Mouse (Mus musculus) common myeloid progenitor, adult 5-6 weeks (primary cell): ENCODE results near the gene Rrn3. TPM values are rescaled to one million over a fixed set of nuclear protein-coding genes. Genes with fewer than 3 reads are reported as not detected.
"Not testable (repeated sequence)": the region's sequence is repeated elsewhere in the genome, so short reads cannot be mapped to it uniquely, and the experiment has no call there.

Experiments used
- ATAC-seq: replicated peaks from 2 replicates; pipeline ENCODE4 v1.8.0; 2016; ENCODE audit warnings: low read depth, mild to moderate bottlenecking, moderate TSS enrichment, inconsistent platforms; ENCODE audit not compliant: poor library complexity, severe bottlenecking
- total RNA-seq: library from RNA; stranded (forward); fragments of 200-1000, 187-1606 nt; gene quantifications from 2 replicates; pipeline ENCODE4 v1.2.3, GENCODE M21; 2017

The Rrn3 gene
- 52.6 and 58.4 TPM in 2 replicates for total RNA-seq

DNA sequence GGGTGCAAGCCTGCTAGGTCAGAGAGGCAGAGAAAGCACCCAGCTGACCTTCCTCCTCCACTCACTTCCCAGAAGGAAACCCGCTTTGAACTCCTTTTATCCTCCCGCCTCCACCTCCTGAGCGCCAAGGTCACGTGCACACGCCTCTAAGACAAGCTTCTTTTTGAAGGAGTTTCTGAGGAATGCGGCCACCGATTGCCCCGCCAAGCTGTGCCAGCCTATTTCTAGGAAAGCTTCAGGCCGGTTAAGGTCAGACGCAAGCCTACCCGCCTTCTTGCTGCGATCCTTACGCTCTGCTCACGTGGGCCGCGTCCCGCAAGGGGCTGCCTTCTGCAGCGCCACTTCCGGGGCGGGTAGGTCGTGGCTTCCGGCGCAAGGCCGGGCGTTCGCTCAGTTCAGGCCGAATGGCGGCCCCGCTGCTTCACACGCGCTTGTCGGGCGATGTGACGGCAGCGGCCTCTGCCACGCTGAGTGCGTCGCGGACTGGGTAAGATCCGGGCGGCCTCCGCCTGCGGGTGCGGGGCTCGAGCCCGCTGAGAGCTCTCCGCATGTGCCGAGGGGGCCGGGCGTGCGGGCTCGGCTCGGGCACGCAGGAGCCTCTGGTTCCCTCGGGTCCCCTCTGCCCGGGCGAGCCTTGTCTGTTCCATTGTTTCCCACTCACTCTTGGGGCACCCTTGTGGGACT lies at the start of gene Rrn3:
Gene Rrn3, plus strand, starts transcription at position 356 of the 684 bp plus-strand sequence.
- ATAC-seq, result peak; percentile 99

DNA sequence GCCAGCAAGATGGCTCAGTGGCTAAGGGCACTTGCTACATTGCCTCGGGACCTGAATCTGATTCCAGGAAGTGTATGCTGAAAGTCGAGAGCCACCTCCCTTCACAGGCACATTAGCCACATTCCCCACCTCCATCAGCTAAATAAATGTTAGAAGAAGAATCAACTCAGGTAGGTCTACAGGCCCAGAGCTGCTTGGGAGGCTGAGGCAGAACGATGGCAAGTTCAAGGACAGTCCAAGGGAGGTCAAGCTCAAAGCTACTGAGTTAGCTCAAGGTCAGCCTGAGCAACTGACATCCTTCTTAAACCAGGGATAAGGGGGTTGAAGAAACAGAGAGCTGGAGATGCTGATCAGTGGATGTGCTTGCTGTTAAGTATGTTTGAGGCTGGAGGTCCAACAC lies 47.7 kb upstream of the Rrn3 start:
- ATAC-seq, result no peak

DNA sequence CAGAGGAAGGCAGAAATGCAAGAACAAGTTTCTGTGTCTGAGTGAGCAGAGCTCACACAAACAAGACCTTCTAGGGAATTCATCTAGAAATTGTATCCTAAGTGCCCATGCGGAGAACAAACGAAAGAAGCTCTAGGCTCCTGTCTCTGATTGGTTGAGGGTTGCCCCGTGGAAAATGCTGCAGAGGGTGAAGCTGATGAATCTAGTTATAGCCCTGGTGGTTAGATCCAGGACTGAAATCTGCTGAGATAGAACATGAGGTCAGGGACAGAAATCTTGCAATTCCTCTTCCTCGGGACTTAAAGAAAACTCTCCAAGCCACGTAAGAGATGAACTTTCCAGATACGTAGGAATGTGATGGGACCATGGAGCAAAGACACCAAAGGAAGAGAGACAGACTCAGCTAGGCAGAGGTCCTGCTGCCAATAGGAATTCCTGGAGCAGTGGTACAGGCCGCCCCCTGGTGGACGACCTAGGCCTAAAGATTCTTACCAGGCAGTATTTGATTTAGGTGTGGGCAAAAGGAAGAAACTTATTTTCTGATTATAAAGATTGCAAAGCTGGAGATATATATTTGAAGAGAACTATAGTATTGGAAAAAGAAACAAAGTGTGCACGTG lies 46.9 kb upstream of the Rrn3 start:
- ATAC-seq, result peak; percentile 70

DNA sequence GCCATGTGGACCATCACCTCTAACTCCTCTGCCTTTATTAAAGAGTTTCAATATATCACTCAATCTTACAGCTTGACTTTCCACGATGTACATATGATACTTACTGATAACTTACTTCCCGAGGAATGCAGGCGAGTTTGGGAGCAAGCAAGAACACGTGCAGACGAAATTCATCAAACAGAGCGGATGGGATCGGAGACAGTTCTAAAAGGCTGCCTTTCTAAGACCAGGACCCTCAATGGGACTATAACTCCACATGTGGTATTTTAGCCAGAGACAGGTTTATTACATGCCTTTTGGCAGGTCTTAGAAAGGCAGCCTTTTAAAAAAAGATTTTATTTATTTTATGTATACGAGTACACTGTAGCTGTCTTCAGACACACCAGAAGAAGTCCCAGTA lies 44.5 kb upstream of the Rrn3 start:
- no peak for ATAC-seq

DNA sequence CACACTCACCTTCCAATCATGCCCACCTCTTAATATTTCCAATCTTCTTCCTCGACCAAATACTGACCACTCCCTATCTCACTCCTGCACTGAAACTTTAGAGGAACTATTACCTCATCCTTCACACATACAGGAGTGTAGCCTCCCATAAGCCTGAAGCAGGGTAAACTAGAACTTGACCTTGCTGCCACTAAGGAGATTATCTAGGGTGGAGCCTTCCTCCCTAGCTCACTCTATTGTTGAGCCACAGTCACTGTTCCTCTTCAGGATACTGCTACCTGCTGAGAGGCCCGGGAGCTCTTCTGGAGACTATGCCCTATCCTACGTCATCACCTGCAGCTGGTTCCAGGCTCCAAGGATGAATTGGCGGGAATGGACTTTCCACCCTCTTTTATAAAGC lies 41.5 kb upstream of the Rrn3 start:
- not testable (repeated sequence) for ATAC-seq

DNA sequence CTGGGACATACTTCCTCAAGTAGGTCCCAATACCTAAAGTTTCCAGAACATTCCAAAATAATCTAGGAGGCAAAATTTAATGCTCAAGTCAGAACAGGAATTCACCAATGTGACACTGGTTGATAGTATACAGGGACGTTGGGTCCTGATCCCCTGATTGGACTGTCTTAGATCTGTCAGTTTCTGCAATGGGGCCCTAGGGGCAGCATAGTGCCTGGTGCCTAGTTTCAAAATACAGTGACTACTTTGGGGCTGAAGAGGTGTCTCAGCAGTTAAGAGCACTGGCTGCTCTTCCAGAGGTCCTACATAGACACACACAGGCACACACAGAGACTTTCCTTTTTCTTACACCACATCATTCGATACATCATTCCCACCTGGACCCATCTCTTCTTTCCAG lies 39.7 kb upstream of the Rrn3 start:
- 0 out of 2 replicates have a peak, but pooled peaks have one; percentile 29 for ATAC-seq

DNA sequence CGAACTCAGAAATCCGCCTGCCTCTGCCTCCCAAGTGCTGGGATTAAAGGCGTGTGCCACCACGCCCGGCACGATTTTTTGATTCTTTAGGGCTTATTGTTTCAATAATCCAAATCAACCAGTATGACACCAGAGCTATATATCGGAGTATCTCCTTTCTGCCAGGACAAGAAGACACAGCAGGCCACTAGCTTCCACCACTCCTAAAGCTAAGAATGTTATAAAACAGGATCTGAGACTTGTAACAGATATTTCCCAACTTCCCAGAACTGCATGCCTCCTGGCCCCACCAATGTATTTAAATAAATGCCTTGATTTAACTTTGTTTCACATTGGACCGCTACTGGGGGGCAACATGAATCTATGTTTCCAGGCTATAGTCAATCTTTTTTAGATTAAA lies 32.8 kb upstream of the Rrn3 start:
- ATAC-seq, result no peak

DNA sequence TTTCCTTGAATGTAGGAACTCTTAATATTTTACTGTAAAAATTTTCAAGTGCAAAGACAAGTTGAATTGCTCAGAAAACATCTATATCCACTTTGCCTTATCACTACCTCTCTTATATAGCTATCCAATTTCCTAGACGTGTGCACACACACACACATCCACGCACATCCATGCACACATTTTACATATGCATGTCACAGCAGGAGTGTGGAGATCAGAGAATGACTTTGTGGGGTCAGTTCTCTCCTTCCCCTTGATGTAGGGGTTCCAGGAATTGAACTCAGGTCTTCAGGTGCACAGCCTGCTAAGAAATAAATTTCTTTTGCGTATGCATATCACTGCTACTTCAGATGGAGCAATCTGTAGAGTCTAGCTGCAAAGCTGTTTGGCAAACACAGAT lies 32.4 kb upstream of the Rrn3 start:
- no peak for ATAC-seq

DNA sequence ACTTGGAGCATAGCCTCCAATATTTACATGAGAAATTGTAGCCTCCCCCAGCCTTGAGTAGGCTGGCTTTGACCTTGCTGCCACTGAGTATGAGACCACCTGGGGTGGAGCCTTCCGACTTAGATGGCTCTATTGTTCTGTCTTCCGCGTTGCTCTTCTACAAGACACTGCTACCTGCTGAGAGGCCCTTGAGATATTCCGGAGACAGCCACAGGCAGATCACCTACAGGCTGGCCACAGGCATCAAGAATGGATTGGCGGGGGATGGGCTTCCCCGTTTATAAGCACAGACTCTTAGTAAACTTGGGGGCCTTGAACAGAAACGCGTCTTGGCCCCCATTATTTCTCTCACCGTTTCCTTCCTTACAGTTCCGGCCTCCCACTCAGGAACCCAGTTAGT lies 31.7 kb upstream of the Rrn3 start:
- not testable (repeated sequence) for ATAC-seq

DNA sequence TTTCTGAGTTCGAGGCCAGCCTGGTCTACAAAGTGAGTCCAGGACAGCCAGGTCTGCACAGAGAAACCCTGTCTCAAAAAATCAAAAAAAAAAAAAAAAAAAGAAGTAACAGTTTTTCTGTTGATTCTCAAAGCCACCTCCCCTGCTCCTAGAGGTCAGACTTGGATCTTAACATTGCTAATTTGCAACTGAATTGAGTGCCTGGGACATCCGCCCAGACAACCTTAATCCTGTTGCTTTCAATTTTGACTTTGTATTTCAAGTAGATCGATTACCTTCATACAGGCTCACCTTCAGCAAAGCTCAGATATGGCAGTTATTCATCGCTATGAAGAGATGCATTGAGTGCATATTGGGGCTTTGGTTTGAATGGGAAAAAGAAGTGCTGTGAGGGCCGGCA lies 31.2 kb upstream of the Rrn3 start:
- ATAC-seq, result no peak

DNA sequence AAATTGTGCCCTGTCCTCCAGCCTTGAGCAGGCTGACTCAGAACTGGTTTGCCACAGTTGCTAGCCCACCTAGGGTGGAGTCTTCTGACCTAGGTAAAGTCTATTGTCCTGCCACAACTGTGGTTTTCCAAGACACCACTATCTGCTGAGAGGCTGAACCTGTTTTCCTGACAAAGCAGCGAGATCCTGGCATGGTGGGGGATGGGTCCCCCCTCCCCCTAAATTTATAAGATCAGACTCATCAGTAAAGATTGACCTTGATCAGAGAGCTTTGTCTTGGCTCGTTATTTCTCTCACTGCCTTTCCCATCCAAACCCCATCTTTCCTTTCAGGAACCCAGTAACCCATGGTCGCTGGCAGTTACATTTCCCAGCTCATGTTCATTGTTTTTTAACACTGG lies 30.5 kb upstream of the Rrn3 start:
- ATAC-seq, result no peak

DNA sequence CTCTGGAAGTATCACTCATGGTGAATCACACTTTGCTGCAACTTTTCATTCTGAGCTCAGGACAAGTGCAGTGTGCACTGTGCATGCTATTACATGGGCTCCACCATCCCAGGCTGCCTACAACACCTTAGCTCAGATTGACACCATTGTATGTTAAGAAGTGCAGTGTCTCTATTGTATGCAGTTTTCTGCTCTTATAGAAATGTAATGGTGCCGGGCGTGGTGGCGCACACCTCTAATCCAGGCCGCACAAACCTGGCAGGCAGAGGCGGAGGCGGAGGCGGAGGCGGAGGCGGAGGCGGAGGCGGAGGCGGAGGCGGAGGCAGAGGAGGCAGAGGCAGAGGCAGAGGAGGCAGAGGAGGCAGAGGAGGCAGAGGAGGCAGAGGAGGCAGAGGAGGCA lies 29.9 kb upstream of the Rrn3 start:
- ATAC-seq, result no peak

DNA sequence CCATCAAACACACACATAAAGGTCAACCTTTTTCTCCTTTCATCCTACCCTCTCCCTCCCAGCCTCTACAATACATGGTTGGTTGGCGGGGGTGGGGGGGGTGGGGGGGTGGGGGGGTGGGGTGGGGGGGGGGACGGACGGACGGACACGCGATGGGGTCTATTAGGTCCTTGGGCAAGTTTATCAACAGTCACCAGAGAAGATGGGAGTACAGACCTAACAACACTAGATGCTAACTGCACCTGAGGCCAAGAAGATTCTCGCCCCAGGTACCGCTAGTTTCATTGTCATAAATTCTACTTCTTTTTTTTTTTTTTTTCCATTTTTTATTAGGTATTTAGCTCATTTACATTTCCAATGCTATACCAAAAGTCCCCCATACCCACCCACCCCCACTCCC lies 26.5 kb upstream of the Rrn3 start:
- ATAC-seq, result no peak

DNA sequence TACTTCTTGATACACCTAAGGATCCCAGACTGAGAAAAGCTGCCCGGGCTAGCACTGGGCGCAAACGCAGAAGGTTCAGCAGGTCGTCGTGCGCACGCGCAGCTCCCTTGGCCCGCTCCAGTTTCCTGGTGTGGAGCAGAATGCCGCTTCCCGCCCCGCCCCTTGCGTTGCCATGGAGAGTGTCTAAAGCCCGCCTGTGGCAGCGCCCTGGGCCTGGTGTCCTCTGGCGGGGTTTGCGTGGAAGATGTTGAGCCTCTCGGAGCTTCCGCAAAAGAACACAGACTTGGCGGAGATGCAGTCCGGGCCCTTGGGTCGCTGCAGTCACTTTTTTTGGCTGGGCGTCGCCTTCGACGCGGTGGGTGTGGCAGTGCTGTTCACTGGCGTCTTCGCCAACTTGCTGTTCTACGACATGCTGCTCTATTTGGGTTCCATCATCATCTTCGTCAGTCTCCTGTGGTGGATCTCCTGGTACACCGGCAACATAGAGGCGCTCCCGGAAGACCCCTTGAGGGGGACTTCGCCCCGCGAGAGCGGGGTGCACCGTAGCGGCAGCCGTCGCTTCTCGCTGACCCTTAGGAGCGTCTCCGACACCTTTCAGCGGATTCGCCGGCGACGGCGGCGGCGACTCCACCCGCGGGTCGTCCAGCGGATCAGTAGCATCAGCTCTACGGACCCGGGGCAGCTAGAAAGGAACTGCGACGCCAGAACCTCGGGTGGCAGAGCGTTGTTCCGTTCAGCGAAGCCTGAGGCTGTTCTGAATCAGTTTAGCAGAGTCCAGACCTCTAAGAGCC lies 25.9 kb upstream of the Rrn3 start:
- peak; percentile 100 for ATAC-seq

DNA sequence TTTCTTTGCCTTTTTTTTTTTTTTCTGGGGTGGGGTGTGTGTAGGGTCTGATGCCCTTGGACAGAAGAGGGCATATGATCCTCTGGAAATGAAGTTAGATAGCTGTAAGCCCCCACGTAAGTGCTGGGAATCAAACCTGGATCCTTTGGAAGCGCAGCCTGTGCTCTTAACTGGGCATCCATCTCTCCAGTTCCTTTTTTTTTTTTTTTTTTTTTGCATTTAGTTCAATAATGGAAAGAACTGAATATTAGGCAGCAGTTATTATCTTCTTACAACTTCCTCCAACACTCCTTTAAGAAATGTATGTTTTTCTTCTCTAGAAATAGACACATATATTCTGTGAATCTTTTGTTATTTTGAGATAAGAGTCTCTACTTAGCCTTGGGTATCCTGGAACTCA lies 22.7 kb upstream of the Rrn3 start:
- ATAC-seq, result no peak

DNA sequence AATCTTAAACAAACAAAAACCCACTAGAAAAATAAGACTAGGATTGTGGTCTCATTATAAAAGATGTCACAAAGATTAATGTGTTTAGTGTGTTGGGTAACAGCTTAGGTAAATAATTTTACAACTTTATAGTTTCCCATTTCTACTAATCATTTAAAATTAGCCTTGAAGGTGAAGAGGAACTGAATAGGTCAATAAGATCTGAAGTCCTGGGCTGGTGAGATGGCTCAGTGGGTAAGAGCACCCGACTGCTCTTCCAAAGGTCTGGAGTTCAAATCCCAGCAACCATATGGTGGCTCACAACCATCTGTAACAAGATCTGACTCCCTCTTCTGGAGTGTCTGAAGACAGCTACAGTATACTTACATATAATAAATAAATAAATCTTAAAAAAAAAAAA lies 17.7 kb upstream of the Rrn3 start:
- ATAC-seq, result not testable (repeated sequence)

DNA sequence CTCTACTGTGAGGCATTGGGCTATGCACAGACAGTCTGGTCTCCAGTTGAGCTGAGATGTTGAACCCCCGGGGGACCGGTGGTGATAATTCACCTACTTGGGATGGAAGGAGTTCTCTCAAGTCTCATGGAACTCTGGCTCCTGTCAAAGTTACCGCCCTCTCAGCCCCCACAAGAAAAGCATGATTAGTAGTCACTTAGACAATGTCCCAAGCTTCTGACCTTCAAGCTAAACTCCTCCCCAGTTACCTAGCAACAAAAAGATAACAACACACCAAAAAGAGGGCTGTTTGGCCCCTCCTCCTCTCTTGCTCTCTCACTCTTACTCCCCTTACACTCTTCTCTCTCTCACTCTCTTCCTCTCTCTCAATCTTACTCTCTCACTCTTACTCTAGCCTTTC lies 16.0 kb upstream of the Rrn3 start:
- no peak for ATAC-seq

DNA sequence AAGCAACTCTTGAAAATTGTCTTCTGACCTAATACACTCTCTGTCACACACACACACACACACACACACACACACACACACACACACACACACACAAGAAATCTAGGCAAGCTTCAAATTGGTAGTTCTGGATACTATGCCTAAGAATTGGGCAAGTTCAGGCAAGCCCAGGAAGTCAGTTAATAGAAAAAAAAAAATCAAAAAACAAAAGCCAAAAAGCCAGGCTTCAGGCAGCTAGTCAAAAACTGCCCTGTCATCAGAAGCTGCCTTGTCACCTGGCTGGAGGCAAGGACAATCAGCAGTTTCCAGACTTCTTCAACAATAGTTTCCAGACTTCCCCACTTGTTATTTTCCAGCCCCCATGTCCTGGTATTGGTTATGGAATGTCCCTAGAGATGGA lies 14.1 kb upstream of the Rrn3 start:
- ATAC-seq, result no peak

DNA sequence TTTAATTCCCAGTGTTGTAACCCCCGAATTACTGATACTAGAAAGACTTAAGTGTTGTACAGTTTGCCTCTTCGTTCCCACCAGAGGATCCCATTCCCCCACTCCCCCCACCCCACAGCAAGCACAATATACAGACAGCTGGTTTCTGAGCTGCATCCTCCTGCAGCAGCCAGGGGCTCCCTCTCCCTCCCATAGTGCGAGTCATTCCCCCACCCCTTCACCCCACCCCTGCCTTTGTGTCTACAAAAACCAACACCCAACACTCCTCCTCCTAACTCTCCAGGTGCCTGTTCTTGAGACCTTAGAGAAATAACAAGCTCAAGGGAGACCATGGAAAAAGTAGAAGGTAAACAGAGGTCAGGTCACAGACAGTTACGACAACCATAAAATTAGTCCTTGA lies 8.9 kb upstream of the Rrn3 start:
- ATAC-seq, result not testable (repeated sequence)

DNA sequence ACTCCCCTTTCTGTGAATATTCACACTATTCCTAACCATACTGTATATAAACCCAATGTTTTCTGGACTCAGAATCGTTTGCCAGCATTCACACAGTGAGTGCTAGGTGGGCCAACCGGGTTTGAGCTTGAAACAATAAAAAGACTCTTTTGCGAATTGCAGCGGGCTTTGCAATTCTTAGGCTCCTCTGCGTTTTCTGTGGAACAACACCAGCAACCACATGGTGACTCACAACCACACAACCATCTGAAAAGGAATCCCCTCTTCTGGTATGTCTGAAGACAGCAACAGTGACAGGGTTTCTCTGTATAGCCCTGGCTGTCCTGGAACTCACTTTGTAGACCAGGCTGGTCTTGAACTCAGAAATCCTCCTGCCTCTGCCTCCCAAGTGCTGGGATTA lies 8.5 kb upstream of the Rrn3 start:
- ATAC-seq, result not testable (repeated sequence)

DNA sequence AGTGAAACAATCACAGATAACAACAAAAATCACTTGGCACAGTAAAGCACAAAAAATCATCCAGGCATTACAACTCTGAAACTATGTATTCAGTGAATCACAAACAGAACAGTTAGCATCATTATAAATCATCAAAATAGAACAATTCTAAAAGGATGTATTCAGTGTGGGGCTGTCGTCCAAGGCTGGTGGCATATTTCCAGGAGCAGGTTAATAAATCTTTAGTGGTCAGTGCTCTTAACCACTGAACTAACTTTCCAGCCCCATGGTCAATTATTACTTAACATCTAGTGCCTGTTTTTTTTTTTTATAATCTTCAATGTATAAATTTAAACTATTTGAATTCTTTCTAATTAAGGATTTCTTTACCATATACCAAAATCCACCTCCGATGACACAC lies 6.5 kb upstream of the Rrn3 start:
- ATAC-seq, result not testable (repeated sequence)
